Mouse (Mus musculus) cerebellum, adult (tissue): ENCODE measurements around the gene Epb41l2.

Source experiments
- ATAC-seq: cut with Nextera tagmentation; 2 replicates; pipeline ENCODE4 v1.9.2; 2017; ENCODE audit warnings: mild to moderate bottlenecking, moderate library complexity, mixed read lengths; ENCODE audit not compliant: insufficient number of reproducible peaks, low FRiP score, low TSS enrichment

Gene Epb41l2

GRCm38 (mm10) chr10:25432938-25433337 lies 73.3 kb downstream of the Epb41l2 start:
- no peak for ATAC-seq

- ATAC-seq, result no peak
Measured at GRCm38 (mm10) chr10:25433524-25433923, 73.9 kb downstream of the Epb41l2 start.

GRCm38 (mm10) chr10:25434358-25435044 lies 74.9 kb downstream of the Epb41l2 start:
- ATAC-seq, result no peak

GRCm38 (mm10) chr10:25436703-25437401 lies 77.3 kb downstream of the Epb41l2 start:
- no peak for ATAC-seq

- ATAC-seq, result no peak
Measured at GRCm38 (mm10) chr10:25437586-25438298, 78.1 kb downstream of the Epb41l2 start.

GRCm38 (mm10) chr10:25438299-25438680 lies 78.7 kb downstream of the Epb41l2 start:
- ATAC-seq, result no peak

- no peak for ATAC-seq
Measured at GRCm38 (mm10) chr10:25439163-25439562, 79.6 kb downstream of the Epb41l2 start.

- no peak for ATAC-seq
Measured at GRCm38 (mm10) chr10:25439856-25440255, 80.3 kb downstream of the Epb41l2 start.

- no peak for ATAC-seq
Measured at GRCm38 (mm10) chr10:25441405-25441804, 81.8 kb downstream of the Epb41l2 start.

GRCm38 (mm10) chr10:25443626-25444025 lies 84.0 kb downstream of the Epb41l2 start:
- ATAC-seq, result no peak

GRCm38 (mm10) chr10:25444198-25444783 lies 84.7 kb downstream of the Epb41l2 start:
- no peak for ATAC-seq

GRCm38 (mm10) chr10:25446953-25447525 lies 87.4 kb downstream of the Epb41l2 start:
- no peak for ATAC-seq

- no peak for ATAC-seq
Measured at GRCm38 (mm10) chr10:25448676-25449075, 89.1 kb downstream of the Epb41l2 start.

GRCm38 (mm10) chr10:25449312-25450020 lies 89.9 kb downstream of the Epb41l2 start:
- ATAC-seq, result no peak

- ATAC-seq, result no peak
Measured at GRCm38 (mm10) chr10:25453150-25453549, 93.6 kb downstream of the Epb41l2 start.

- ATAC-seq, result no peak
Measured at GRCm38 (mm10) chr10:25453772-25454171, 94.2 kb downstream of the Epb41l2 start.

GRCm38 (mm10) chr10:25457118-25457517 lies 97.5 kb downstream of the Epb41l2 start:
- no peak for ATAC-seq

- no peak for ATAC-seq
Measured at GRCm38 (mm10) chr10:25457996-25458395, 98.4 kb downstream of the Epb41l2 start.

- ATAC-seq, result no peak
Measured at GRCm38 (mm10) chr10:25461832-25462231, 102.2 kb downstream of the Epb41l2 start.

GRCm38 (mm10) chr10:25462669-25463068 lies 103.1 kb downstream of the Epb41l2 start:
- no peak for ATAC-seq
